Mouse (Mus musculus) 416B (cell line): ENCODE measurements around the gene Zfp451.

Source experiments
- DNase-seq: peaks from one replicate; pipeline ENCODE4 v3.0.0; 2011; ENCODE audit warnings: low read depth

Zfp451 gene

DNA sequence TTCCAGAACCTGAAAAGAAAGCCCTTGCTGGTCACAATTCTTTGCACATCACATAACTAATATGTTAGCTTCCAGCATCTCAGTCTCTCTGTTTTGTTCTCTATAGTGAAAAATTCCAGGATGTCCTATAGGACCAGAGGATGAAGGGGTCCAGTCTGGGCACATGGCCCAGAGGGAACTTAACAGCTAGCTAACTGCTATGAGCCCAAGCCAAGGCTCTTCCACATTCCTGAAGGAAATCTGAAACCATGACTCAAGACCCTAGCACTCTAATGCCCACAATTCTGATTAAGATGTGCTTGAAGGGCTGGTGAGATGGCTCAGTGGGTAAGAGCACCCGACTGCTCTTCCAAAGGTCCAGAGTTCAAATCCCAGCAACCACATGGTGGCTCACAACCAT lies 96.8 kb downstream of the Zfp451 start:
- no peak for DNase-seq

DNA sequence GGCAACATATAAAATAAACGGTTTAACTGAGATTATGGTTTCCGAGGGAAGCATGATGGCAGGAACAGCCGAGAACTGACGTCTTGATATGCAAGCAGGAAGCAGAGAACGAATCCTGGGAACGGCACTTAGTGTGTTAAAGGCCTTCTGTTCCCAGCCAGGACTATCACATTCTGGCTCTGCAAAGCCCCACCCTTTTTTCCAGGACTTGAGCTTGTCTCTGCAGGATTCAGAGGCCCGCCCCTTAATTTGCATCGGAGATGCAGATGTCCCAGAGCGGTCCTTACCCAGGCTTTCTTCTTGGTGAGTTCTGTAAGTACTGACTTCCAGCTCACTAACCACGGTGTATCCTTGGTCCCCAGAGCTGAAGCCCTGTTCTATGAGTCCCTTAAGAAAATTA lies 99.6 kb downstream of the Zfp451 start:
- no peak for DNase-seq

- no peak for DNase-seq
Measured at GRCm38 (mm10) chr1:33712026-33712425, 102.4 kb downstream of the Zfp451 start.
